Mouse (Mus musculus) bone marrow macrophage, adult 2 months (primary cell): ENCODE measurements at regions not wholly inside any gene's neighbourhood (a gene's known extent, or its start where the extent isn't known, plus 50 kb on each side); places are given as distances from the start of the nearest gene placed in this dataset.

Source experiments
- H3K27ac ChIP-seq: 2 replicates; pipeline ENCODE4 v1.5.1; 2012; ENCODE audit warnings: low read depth, low read length; ENCODE audit not compliant: insufficient read depth
- H3K4me1 ChIP-seq: 2 replicates; pipeline ENCODE4 v1.6.1; 2012; ENCODE audit warnings: low read length; ENCODE audit not compliant: control insufficient read depth, insufficient read depth
- H3K4me3 ChIP-seq: 2 replicates; pipeline ENCODE4 v1.5.1; 2012; ENCODE audit warnings: mild to moderate bottlenecking, low read length, moderate library complexity; ENCODE audit not compliant: insufficient read depth
- CTCF ChIP-seq: IDR thresholded peaks from 2 replicates; pipeline ENCODE4 v1.5.1; 2012; ENCODE audit warnings: low read depth, mild to moderate bottlenecking, low read length, moderate library complexity
- POLR2A ChIP-seq: IDR thresholded peaks from 2 replicates; pipeline ENCODE4 v1.6.1; 2012; ENCODE audit warnings: mild to moderate bottlenecking, low read depth, low read length, borderline replicate concordance

DNA sequence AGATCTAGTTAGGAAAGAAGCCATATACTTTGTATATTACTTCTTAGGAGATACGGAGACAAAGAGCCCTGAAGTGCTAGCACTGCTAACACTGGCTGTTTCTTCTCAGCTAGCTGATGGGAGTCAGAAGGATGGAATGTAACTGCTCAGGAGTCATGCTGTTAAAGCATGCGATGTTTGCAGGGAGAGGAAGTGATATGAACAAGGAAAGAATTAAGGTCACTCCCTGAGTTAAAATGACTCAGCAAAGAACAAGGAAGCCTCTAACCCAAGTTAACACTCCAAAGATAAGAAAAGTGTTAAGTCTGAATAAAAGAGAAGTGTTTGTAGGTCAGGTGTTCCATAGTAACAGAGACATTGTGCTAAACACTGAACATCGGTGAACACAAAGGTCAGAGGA, 86.9 kb upstream of the Zic3 start:
- no peak for TF ChIP-seq CTCF
- Histone ChIP-seq H3K27ac (no peak overlapping the region), H3K4me1 (no peaks in the 10 kb centered on the region), H3K4me3 (no peak overlapping the region)

GRCm38 (mm10) chrX:57938248-57938836, 84.2 kb upstream of the Zic3 start:
- no peaks in the 10 kb centered on the region for H3K4me1 ChIP-seq
- no peak overlapping the region for H3K4me3 ChIP-seq
- H3K27ac ChIP-seq, result no peak overlapping the region
- TF ChIP-seq CTCF, result no peak
- TF ChIP-seq POLR2A, result no peak

GRCm38 (mm10) chrX:57950896-57951295, 71.6 kb upstream of the Zic3 start:
- no peaks in the 10 kb centered on the region for H3K4me1 ChIP-seq
- H3K4me3 ChIP-seq, result no peak overlapping the region
- TF ChIP-seq POLR2A (no peak), CTCF (no peak)
- no peak overlapping the region for H3K27ac ChIP-seq

GRCm38 (mm10) chrX:57951301-57951700, 71.2 kb upstream of the Zic3 start:
- no peak overlapping the region for H3K27ac ChIP-seq
- no peaks in the 10 kb centered on the region for H3K4me1 ChIP-seq
- no peak overlapping the region for H3K4me3 ChIP-seq
- no peak for TF ChIP-seq POLR2A
- no peak for TF ChIP-seq CTCF

GRCm38 (mm10) chrX:57954594-57955185, 67.8 kb upstream of the Zic3 start:
- H3K4me3 ChIP-seq, result no peak overlapping the region
- H3K4me1 ChIP-seq, result no peaks in the 10 kb centered on the region
- H3K27ac ChIP-seq, result no peak overlapping the region
- TF ChIP-seq POLR2A (no peak), CTCF (no peak)
